Mouse (Mus musculus) ovary, postnatal 36 days (tissue): Measurements from ENCODE around the gene Prelid1.

Source experiments
- DNase-seq: peaks from one replicate; pipeline ENCODE4 v3.0.0; 2022; ENCODE audit warnings: low spot score, mixed read lengths

Prelid1 gene

GRCm38 (mm10) chr13:55319931-55320533 lies at the start of gene Prelid1:
Gene Prelid1 (plus strand): TSS chr13:55320500.
- DNase-seq, result no peak

DNA sequence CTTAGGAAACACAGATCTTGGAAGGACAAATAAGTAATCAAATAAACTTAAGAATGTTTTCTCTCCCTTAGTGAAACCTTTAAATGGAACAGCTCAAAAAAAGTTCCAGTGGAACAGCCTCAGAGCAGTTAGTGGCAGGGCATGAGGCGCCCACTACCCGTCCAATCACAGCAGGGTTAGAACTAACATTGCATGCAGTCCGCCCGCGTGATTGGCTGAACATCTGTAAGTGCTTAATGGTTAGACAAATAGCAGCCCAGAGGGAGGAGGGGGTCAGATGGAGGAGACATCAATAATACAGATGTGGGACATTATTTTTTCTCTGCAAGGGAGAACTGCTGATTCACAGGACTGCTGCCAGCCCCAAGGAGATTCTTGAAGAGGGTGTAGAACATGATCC lies 43.1 kb upstream of the Prelid1 start:
- DNase-seq, result no peak

DNA sequence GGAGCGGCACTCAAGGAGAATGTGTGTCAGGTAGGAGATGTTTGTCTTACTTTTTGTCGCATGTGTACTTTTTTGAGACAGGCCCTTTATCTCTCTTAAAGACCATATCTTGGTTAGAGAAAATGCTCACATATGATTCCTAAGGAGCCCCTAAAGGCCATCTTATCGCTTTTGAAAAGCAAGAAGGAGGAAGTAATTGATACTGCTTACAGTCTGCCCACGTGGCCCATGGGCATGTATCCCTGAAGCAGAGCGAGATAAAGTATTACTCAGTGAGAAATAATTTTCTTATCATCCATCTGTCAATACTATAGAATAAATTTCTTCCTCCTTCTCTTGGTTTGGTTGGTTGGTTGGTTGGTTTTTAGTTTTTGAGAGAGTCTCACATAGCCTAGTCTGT lies 42.7 kb upstream of the Prelid1 start:
- DNase-seq, result no peak

DNA sequence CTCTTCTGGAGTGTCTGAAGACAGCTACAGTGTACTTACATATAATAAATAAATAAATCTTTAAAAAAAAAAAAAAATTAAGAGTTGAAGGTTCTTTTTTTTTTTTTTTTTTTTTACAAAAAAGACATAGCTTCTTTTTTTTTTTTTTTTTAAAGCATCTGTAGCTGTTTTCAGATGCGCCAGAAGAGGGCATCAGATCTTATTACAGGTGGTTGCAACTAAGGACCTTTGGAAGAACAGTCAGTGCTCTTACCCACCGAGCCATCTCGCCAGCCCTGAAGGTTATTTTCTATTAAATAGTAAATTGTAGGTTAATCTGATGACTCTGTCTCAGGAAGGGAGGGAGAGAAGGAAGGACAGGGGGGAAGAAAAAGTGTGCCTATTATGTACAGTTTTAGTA lies 31.4 kb upstream of the Prelid1 start:
- no peak for DNase-seq

DNA sequence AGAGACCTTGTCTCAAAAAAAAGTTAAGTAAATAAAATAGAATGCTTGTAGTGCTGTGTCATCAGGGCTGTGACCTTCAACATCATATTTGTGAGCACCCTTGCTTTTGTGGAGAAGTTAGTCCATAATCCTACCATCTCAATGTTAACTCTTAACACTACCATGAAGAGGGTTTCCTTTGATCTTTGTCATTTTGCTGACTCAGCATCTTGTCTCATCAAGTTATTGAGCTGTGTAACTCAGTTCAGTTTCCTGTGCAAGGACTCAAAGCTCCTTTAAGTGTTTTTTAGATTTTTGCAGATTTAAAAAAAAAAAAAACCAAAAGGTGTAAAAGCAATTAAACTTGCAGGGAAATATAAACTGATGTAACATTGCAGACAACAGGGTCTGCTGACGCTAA lies 23.5 kb upstream of the Prelid1 start:
- DNase-seq, result no peak

- DNase-seq, result no peak
These were observed 19.4 kb upstream of the Prelid1 start for GRCm38 (mm10) chr13:55300913-55301312.

GRCm38 (mm10) chr13:55312028-55312630 lies 8.2 kb upstream of the Prelid1 start:
- DNase-seq, result no peak

GRCm38 (mm10) chr13:55313051-55313450 lies 7.2 kb upstream of the Prelid1 start:
- no peak for DNase-seq

- DNase-seq, result no peak
These were observed 5.3 kb upstream of the Prelid1 start for GRCm38 (mm10) chr13:55314891-55315412.

GRCm38 (mm10) chr13:55318351-55318750 lies 1.9 kb upstream of the Prelid1 start:
- DNase-seq, result no peak

- DNase-seq, result peak; percentile 87
These were observed 1.3 kb downstream of the Prelid1 start, which contains the start of gene Rab24 for GRCm38 (mm10) chr13:55321434-55322129. Gene Rab24 (minus strand): TSS chr13:55321946.

DNA sequence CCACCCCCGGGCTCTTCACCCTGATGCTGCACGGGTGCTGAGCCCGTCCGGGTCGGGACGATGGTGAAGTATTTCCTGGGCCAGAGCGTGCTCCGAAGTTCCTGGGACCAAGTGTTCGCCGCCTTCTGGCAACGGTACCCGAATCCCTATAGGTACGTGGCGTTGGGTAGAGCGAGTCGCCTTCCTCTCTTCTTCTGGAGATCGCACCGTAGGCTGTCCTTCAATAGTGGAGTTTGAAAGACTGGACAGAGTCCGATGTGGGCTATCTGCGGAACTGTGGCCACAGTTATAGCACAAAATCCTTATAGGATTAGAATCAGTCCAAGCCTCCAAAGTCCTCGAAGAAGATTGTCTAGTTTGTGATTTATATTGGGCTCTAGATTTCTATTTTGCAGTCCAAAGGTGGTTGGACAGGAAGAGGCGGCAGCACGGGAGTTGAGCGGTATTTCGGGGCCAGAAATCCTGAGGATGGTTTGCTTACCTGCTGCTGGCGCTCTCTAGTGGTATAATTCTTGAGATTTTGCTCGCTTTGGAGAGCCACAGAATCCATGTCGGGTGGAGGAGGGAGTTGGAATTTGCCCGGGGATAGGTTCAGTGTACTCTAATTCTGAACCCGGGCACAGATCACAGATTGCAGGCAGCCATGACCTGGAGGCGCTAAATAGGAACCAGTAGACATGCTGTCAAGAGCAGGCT lies 2.0 kb downstream of the Prelid1 start:
- DNase-seq, result no peak

DNA sequence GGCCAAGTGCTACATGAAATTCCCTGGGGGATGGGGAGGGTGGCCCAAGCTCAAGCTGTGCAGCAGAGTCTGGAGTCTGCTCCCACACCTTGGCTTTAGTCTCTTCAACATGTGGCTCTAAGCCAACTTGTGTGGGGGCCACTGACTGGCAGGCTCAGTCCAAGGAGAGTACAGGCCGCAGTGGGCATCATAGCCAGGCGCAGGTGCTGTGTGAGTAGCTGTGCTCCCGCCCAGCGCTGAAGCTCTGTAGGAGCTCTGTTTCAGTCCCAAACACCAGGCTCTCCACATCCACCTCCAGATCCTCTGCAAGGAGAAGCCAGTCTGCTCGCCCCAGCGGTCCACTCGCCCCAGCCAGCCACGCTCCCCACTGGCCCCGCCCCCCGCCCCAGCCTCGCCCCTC lies 5.3 kb downstream of the Prelid1 start:
- no peak for DNase-seq

DNA sequence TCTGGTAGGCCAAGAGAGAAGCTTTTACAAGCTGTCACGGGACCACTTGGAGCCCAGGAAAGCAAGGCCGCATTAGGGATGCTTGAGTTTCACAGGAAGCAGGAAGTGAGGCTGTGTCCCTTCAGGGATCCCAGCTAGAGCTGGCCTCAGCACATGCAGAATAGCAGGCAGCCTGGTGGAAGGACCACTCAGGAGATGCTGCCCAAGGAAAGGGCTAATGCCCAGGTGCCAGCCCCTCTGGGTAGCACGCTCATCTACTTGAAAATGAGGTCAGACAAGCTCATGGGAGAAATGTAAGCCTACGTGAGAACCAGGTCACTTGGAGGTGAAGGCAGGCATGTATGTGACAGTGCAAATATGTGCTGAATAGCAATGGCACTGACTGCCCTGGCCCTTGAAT lies 6.9 kb downstream of the Prelid1 start:
- DNase-seq, result no peak

GRCm38 (mm10) chr13:55327633-55328032 lies 7.3 kb downstream of the Prelid1 start:
- DNase-seq, result peak; percentile 81

DNA sequence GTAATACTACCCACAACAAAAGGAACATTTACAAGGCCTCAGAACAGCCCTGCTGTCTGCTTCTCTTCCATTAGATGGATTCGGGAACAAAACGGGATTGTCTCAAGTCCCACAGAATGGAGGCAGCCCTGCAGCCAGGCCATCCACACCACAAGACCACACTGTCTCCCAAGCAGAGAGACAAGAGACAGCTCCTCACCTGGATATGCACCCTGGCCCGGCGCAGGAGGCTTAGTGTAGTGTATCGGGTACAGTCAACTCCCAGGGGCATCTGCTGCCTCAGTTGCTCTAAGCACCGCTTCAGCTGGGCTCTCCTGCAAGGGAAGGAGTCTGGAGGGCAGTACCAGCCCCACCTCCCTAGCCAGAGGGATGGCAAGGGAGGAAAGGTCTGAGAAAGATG lies 7.9 kb downstream of the Prelid1 start:
- no peak for DNase-seq

GRCm38 (mm10) chr13:55328641-55329040 lies 8.3 kb downstream of the Prelid1 start:
- no peak for DNase-seq

DNA sequence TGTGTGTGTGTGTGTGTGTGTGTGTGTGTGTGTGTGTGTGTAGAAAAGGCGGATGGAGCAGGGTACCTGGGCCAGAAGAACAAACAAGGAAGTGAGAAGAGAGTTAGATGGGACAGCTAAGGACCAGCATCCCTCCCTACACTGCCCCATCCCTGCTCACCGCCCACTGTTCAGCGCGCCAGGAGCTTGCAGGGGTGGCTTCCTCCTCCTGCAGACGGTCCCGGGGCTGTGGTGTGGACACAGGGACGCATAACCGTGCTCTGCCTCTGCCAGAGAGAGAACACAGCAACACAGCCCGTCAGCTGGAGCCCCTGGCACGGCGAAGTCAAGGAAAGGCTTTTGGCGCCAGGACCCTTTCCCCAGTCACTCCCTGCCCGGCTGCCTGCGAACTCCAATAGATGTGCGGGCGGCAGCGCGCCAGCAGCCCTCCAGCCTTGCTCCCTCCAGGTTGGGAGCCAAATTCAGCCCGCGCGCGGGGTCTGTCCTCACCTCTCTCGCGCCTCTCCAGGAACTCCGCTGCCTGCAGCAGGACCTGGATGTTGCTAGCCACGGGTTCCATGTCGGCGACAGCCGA lies 8.9 kb downstream of the Prelid1 start:
- DNase-seq, result peak; percentile 61

DNA sequence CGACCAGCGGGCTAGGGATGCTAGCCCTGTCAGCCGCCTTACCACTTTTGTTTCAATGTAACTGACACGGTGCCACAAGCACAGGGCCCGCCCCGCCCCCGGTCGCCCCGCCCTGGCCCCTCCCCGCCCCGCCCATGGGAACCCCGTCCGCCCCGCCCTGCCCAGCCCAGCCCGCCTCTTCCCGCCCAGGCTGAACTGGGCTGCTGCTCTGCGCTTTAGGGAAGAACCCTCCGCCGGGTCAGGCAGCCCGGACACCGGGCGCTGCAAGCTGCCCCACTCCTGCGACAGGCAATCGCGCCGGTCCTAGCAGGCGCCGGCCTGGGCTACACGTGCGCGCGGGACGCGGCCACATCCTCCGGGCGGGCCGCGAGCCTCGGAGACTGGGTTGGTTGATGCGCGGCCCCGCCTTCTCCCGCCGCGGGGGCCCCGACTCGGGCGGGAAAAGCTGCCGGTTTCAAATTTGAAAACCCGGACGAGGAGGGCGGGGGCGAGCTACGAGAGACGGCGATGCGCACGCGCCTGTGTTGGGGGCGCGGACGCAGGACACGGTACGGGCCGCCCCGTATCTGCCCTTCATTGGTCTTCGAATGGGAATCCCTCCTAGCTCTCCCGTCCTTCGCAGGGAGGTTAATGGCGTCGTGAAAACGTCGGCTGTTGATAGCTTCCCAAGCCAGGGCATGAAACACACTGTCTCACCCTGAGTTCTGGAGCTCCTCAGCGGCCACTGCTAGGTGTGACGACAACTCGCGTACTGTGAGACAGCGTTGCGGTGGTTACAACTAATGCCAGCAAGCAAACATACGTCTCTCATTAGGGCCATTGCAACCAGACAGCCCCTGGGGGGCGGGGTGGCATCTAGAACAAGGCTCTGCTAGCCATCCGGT lies 9.6 kb downstream of the Prelid1 start, which contains the start of gene Mxd3:
Mxd3 (minus strand) TSS at position 141 of the 884 bp plus-strand sequence.
- peak; percentile 85 for DNase-seq

GRCm38 (mm10) chr13:55330567-55331400 lies 10.5 kb downstream of the Prelid1 start:
- DNase-seq, result no peak
